Mouse (Mus musculus) liver, adult 2 months (tissue): ENCODE measurements at regions not wholly inside any gene's neighbourhood (a gene's known extent, or its start where the extent isn't known, plus 50 kb on each side); places are given as distances from the start of the nearest gene placed in this dataset.

ENCODE experiments used
- DNase-seq: peaks from one replicate; pipeline ENCODE4 v3.0.0-alpha.2; 2011; ENCODE audit warnings: low read depth, low spot score; ENCODE audit errors: extremely low read depth
- H3K27ac ChIP-seq: fragments of 200-500 bp; replicated peaks from 2 replicates; pipeline ENCODE4 v1.5.1; 2012; ENCODE audit warnings: low read depth, mild to moderate bottlenecking, control low read depth, inconsistent platforms, low read length; ENCODE audit not compliant: insufficient read depth
- H3K27me3 ChIP-seq: fragments of 200-500 bp; 2 replicates; pipeline ENCODE4 v1.6.1; 2012; ENCODE audit warnings: mild to moderate bottlenecking, moderate library complexity, low read length, inconsistent platforms; ENCODE audit not compliant: control insufficient read depth, insufficient read depth
- H3K36me3 ChIP-seq: fragments of 200-500 bp; 2 replicates; pipeline ENCODE4 v1.6.1; 2012; ENCODE audit warnings: low read length, inconsistent platforms; ENCODE audit not compliant: control insufficient read depth, insufficient read depth
- H3K4me1 ChIP-seq: fragments of 200-500 bp; 2 replicates; pipeline ENCODE4 v1.6.1; 2011; ENCODE audit warnings: low read length; ENCODE audit not compliant: control insufficient read depth, insufficient read depth
- H3K4me3 ChIP-seq: fragments of 200-500 bp; 2 replicates; pipeline ENCODE4 v1.5.1; 2011; ENCODE audit warnings: low read depth, mild to moderate bottlenecking, control low read depth, low read length, moderate library complexity; ENCODE audit not compliant: insufficient read depth
- H3K79me2 ChIP-seq: fragments of 200-500 bp; 2 replicates; pipeline ENCODE4 v1.6.1; 2012; ENCODE audit warnings: inconsistent platforms, mild to moderate bottlenecking, low read length, moderate library complexity; ENCODE audit not compliant: control insufficient read depth, insufficient read depth
- H3K9ac ChIP-seq: fragments of 200-500 bp; 2 replicates; pipeline ENCODE4 v1.6.1; 2012; ENCODE audit warnings: low read depth, mild to moderate bottlenecking, control low read depth, inconsistent platforms, low read length
- CTCF ChIP-seq: fragments of 200-500 bp; IDR thresholded peaks from 2 replicates; pipeline ENCODE4 v1.5.1; 2011; ENCODE audit warnings: low read depth, low read length, control low read depth
- POLR2A ChIP-seq: fragments of 200-500 bp; IDR thresholded peaks from 2 replicates; pipeline ENCODE4 v1.6.1; 2011; ENCODE audit warnings: low read length, control low read depth; ENCODE audit not compliant: insufficient read depth; ENCODE audit errors: extremely low read depth
- WGBS: fragments of 180-500 bp; shearing (Covaris S2); methylation state at CpG from one replicate; pipeline ENCODE4 v1.1.7; 2018; 5-methylcytosine and 5-hydroxymethylcytosine counted together

DNA sequence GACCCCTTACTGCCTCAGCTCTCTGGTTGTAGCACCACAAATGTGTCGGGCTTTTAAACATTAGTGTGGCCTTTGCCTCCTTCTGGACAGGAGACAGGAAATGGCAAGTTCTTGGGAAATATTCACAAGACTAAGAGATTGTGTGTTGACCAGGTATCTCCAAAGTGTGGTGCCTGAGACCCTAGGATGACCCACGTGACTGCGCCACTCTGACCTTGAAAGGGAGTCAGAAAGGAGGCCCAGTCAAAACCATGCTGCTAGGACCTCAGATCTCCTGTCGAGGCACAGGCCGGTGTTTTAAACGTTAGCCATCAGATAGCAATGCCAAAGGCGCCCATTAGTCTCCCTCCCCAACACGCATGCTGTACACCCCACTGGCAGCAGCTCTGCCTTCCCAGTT, 100.1 kb upstream of the Ret start:
- TF ChIP-seq POLR2A = no peak
- no peak for TF ChIP-seq CTCF
- Histone ChIP-seq H3K4me3 (no peak overlapping the region), H3K36me3 (no peaks in the 10 kb centered on the region), H3K27me3 (no peaks in the 10 kb centered on the region), H3K27ac (no peak overlapping the region), H3K9ac (no peak overlapping the region), H3K4me1 (no peaks in the 10 kb centered on the region), H3K79me2 (no peaks in the 10 kb centered on the region)
- no peak for DNase-seq
- 80% methylated on average over 8 of the region's 8 CpGs for WGBS

DNA sequence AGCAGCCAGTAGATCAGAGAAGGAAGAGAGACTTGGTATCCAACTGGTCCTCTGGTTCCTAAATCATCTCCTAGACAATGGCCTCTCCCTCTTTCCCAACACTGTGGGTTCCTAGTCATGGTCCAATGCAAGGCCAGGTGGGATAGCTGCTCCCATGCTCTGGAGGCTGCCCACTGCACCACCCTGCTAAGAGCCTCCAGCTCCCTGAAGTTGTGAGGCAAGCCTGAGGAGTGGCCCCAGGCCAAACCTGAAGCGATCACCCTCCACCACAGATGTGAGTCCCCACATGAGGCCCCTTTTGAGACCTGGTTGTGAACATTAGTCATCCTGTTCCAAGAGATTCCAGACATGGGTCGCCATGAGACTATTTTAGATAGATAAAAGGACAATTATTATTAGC, 96.5 kb upstream of the Ret start:
- Histone ChIP-seq H3K4me3 (no peak overlapping the region), H3K4me1 (no peaks in the 10 kb centered on the region), H3K79me2 (no peaks in the 10 kb centered on the region), H3K9ac (no peak overlapping the region), H3K36me3 (no peaks in the 10 kb centered on the region), H3K27me3 (no peaks in the 10 kb centered on the region; the same call in 1 of the 2 replicates), H3K27ac (no peak overlapping the region)
- DNase-seq = no peak
- 80% methylated on average over 2 of the region's 2 CpGs for WGBS
- no peak for TF ChIP-seq POLR2A
- TF ChIP-seq CTCF = no peak

GRCm38 (mm10) chr6:118292928-118293327, 95.4 kb upstream of the Ret start:
- WGBS = 38% methylated on average over 2 of the region's 2 CpGs
- Histone ChIP-seq H3K79me2 (no peaks in the 10 kb centered on the region), H3K27ac (no peak overlapping the region), H3K27me3 (no peaks in the 10 kb centered on the region; the same call in 1 of the 2 replicates), H3K9ac (no peak overlapping the region), H3K4me1 (no peaks in the 10 kb centered on the region), H3K4me3 (no peak overlapping the region), H3K36me3 (no peaks in the 10 kb centered on the region)
- no peak for DNase-seq
- TF ChIP-seq POLR2A = no peak

DNA sequence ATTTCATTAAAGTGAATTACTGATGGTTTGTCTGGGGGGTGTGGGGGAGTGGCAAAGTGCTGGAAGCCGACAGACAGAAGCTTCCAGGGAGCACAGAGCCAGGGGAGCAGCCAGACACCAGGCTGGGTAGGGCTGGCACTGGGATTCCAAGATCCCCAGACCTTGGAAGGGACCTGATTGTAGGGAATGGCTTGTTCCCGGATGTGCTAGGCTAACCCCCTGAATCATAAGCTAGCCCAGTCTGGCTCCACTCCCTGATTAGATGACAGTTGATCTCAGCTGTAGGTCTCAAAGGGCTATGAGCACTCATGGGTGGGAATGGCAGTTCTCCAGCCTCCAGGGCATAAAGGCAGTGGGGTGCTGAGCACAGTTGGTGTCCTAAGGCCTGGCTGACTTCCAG, 94.8 kb upstream of the Ret start:
- H3K4me1 ChIP-seq = no peaks in the 10 kb centered on the region
- no peak for DNase-seq
- WGBS = 74% methylated on average over 2 of the region's 2 CpGs

DNA sequence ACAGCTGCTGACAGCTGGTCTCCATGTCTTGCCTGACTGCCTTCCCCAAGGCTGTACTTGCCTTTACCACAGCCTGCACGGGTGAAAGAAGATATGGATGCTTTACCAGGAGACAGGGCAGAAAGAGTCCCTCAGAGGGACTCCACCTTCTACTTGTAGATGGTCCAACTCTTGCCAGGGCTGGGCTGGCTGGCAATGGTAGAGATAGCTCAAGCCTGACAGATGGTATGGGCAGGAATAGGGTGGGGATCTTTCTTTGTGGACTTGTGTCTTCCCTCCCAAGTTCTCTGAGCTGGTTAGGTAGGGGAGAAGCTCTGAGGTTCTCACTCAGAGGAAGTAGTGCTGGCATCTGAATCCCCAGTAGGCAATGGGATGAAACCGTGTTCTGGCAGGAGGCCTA, 93.9 kb upstream of the Ret start:
- H3K79me2 ChIP-seq = no peaks in the 10 kb centered on the region
- H3K27me3 ChIP-seq = no peaks in the 10 kb centered on the region; the same call in 1 of the 2 replicates
- no peak overlapping the region for H3K4me3 ChIP-seq
- 61% methylated on average over 2 of the region's 2 CpGs for WGBS
- H3K4me1 ChIP-seq = no peaks in the 10 kb centered on the region
- H3K27ac ChIP-seq = no peak overlapping the region
- no peak overlapping the region for H3K9ac ChIP-seq
- H3K36me3 ChIP-seq = no peaks in the 10 kb centered on the region
- no peak for DNase-seq
- TF ChIP-seq CTCF (no peak), POLR2A (no peak)

More for the DNA sequence above, 94.8 kb upstream of the Ret start:
- TF ChIP-seq CTCF (no peak), POLR2A (no peak)
- H3K36me3 ChIP-seq = no peaks in the 10 kb centered on the region
- no peaks in the 10 kb centered on the region; the same call in 1 of the 2 replicates for H3K27me3 ChIP-seq
- no peak overlapping the region for H3K9ac ChIP-seq
- no peak overlapping the region for H3K4me3 ChIP-seq
- H3K27ac ChIP-seq = no peak overlapping the region
- H3K79me2 ChIP-seq = no peaks in the 10 kb centered on the region

GRCm38 (mm10) chr6:118285246-118285645, 87.7 kb upstream of the Ret start:
- no peak for TF ChIP-seq POLR2A
- TF ChIP-seq CTCF = no peak
- Histone ChIP-seq H3K4me3 (no peak overlapping the region), H3K27ac (no peak overlapping the region), H3K27me3 (no peaks in the 10 kb centered on the region; the same call in 1 of the 2 replicates), H3K9ac (no peak overlapping the region), H3K4me1 (no peaks in the 10 kb centered on the region), H3K79me2 (no peaks in the 10 kb centered on the region), H3K36me3 (no peaks in the 10 kb centered on the region)
- 78% methylated on average over 7 of the region's 7 CpGs for WGBS
- DNase-seq = no peak
